Mouse (Mus musculus) splenic B cell, adult 2 months (primary cell): ENCODE results near the gene Pcbp4.
"Not testable (repeated sequence)": the region's sequence is repeated elsewhere in the genome, so short reads cannot be mapped to it uniquely, and the experiment has no call there.

ENCODE experiments used
- DNase-seq: peaks from one replicate; pipeline ENCODE4 v3.0.0-alpha.2; 2011; ENCODE audit warnings: low read depth, low spot score
- H3K27me3 ChIP-seq: 2 replicates; pipeline ENCODE4 v1.6.1; 2012; ENCODE audit warnings: mild to moderate bottlenecking, low read length, moderate library complexity, mixed read lengths; ENCODE audit not compliant: control insufficient read depth, poor library complexity, insufficient read depth, severe bottlenecking
- H3K36me3 ChIP-seq: 2 replicates; pipeline ENCODE4 v1.6.1; 2012; ENCODE audit warnings: mild to moderate bottlenecking, low read length, moderate library complexity, mixed read lengths; ENCODE audit not compliant: control insufficient read depth, poor library complexity, insufficient read depth, severe bottlenecking

Gene Pcbp4

GRCm38 (mm10) chr9:106476002-106476923, 23.2 kb downstream of the Pcbp4 start:
- no peaks in the 10 kb centered on the region for H3K27me3 ChIP-seq
- H3K36me3 ChIP-seq, result peaks cover 4% of the 10 kb centered on the region; the same call in 1 of the 2 replicates
- DNase-seq, result peak; percentile 75

- H3K36me3 ChIP-seq, result peaks cover 4% of the 10 kb centered on the region
- H3K27me3 ChIP-seq, result no peaks in the 10 kb centered on the region
- DNase-seq, result peak; percentile 100
Measured at GRCm38 (mm10) chr9:106476924-106477484, 23.9 kb downstream of the Pcbp4 start, which contains the start of gene Parp3. Gene Parp3, minus strand, starts transcription at chr9:106476949.

GRCm38 (mm10) chr9:106477649-106478048, 24.6 kb downstream of the Pcbp4 start:
- Histone ChIP-seq H3K36me3 (peaks cover 4% of the 10 kb centered on the region), H3K27me3 (no peaks in the 10 kb centered on the region)
- no peak for DNase-seq

- Histone ChIP-seq H3K27me3 (no peaks in the 10 kb centered on the region), H3K36me3 (peaks cover 4% of the 10 kb centered on the region)
- no peak for DNase-seq
Measured at GRCm38 (mm10) chr9:106478101-106478500, 25.0 kb downstream of the Pcbp4 start.

GRCm38 (mm10) chr9:106480541-106480940, 27.4 kb downstream of the Pcbp4 start:
- no peaks in the 10 kb centered on the region for H3K27me3 ChIP-seq
- no peak for DNase-seq
- H3K36me3 ChIP-seq, result peaks cover 13% of the 10 kb centered on the region

GRCm38 (mm10) chr9:106481075-106481474, 28.0 kb downstream of the Pcbp4 start:
- peak; percentile 18 for DNase-seq
- H3K36me3 ChIP-seq, result peaks cover 15% of the 10 kb centered on the region
- H3K27me3 ChIP-seq, result no peaks in the 10 kb centered on the region

- Histone ChIP-seq H3K36me3 (peaks cover 17% of the 10 kb centered on the region), H3K27me3 (no peaks in the 10 kb centered on the region)
- no peak for DNase-seq
Measured at GRCm38 (mm10) chr9:106481676-106482075, 28.6 kb downstream of the Pcbp4 start.

- Histone ChIP-seq H3K36me3 (peaks cover 17% of the 10 kb centered on the region), H3K27me3 (no peaks in the 10 kb centered on the region)
- DNase-seq, result no peak
Measured at GRCm38 (mm10) chr9:106482578-106483115, 29.6 kb downstream of the Pcbp4 start.

- Histone ChIP-seq H3K27me3 (no peaks in the 10 kb centered on the region), H3K36me3 (peaks cover 17% of the 10 kb centered on the region)
- no peak for DNase-seq
Measured at GRCm38 (mm10) chr9:106483136-106483535, 30.0 kb downstream of the Pcbp4 start.

- Histone ChIP-seq H3K36me3 (peaks cover 17% of the 10 kb centered on the region), H3K27me3 (no peaks in the 10 kb centered on the region)
- DNase-seq, result no peak
Measured at GRCm38 (mm10) chr9:106483606-106484005, 30.5 kb downstream of the Pcbp4 start.

- H3K27me3 ChIP-seq, result no peaks in the 10 kb centered on the region
- DNase-seq, result no peak
- H3K36me3 ChIP-seq, result peaks cover 17% of the 10 kb centered on the region
Measured at GRCm38 (mm10) chr9:106485076-106485475, 32.0 kb downstream of the Pcbp4 start.

- H3K27me3 ChIP-seq, DNase-seq: not testable (repeated sequence)
- H3K36me3 ChIP-seq, result peaks cover 17% of the 10 kb centered on the region
Measured at GRCm38 (mm10) chr9:106487602-106488001, 34.5 kb downstream of the Pcbp4 start.

GRCm38 (mm10) chr9:106499667-106500066, 46.6 kb downstream of the Pcbp4 start, which contains the start of gene Iqcf1:
Gene Iqcf1, plus strand, starts transcription at chr9:106499967.
- H3K27me3 ChIP-seq, result no peaks in the 10 kb centered on the region
- no peaks in the 10 kb centered on the region for H3K36me3 ChIP-seq
- DNase-seq, result no peak

GRCm38 (mm10) chr9:106501846-106502245, 48.8 kb downstream of the Pcbp4 start:
- no peak for DNase-seq
- H3K36me3 ChIP-seq, result no peaks in the 10 kb centered on the region
- H3K27me3 ChIP-seq, result no peaks in the 10 kb centered on the region

GRCm38 (mm10) chr9:106504246-106504645, 51.2 kb downstream of the Pcbp4 start:
- DNase-seq, result no peak

More at GRCm38 (mm10) chr9:106504246-106504645, 51.2 kb downstream of the Pcbp4 start:
- no peaks in the 10 kb centered on the region for H3K27me3 ChIP-seq
- H3K36me3 ChIP-seq, result no peaks in the 10 kb centered on the region
